Mouse (Mus musculus) forebrain, embryonic 14.5 days (tissue): ENCODE measurements around the gene Zfp746. TPM values are rescaled to one million over a fixed set of nuclear protein-coding genes. Genes with fewer than 3 reads are reported as not detected.
A peak's percentile ranks its signal among the peaks of the same experiment; 100 is the strongest.
"Not testable (repeated sequence)": the region's sequence is repeated elsewhere in the genome, so short reads cannot be mapped to it uniquely, and the experiment has no call there.

Source experiments
- ATAC-seq: fragments of 200-750 bp; cut with Nextera tagmentation; 2 replicates; pipeline ENCODE4 v1.8.0; 2017; ENCODE audit warnings: mild to moderate bottlenecking, moderate library complexity
- DNase-seq: peaks from one replicate; pipeline ENCODE4 v3.0.0-alpha.2; 2015; ENCODE audit warnings: low spot score
- H3K27ac ChIP-seq: fragments of 300-500 bp; sonication (generic); 2 replicates; pipeline ENCODE4 v1.5.1; 2014; ENCODE audit warnings: low read depth, mild to moderate bottlenecking, control low read depth, low read length, moderate library complexity
- H3K27me3 ChIP-seq: fragments of 300-500 bp; sonication (generic); replicated peaks from 2 replicates; pipeline ENCODE4 v1.6.1; 2014; ENCODE audit warnings: low read length, control low read depth, mixed read lengths; ENCODE audit not compliant: control insufficient read depth, insufficient read depth
- H3K36me3 ChIP-seq: fragments of 300-500 bp; sonication (generic); 2 replicates; pipeline ENCODE4 v1.6.1; 2014; ENCODE audit warnings: low read length, control low read depth; ENCODE audit not compliant: control insufficient read depth, insufficient read depth
- H3K4me1 ChIP-seq: fragments of 300-500 bp; sonication (generic); 2 replicates; pipeline ENCODE4 v1.6.1; 2014; ENCODE audit warnings: antibody characterized with exemption, low read length, control low read depth; ENCODE audit not compliant: control insufficient read depth, insufficient read depth
- H3K4me2 ChIP-seq: fragments of 300-500 bp; sonication (generic); 2 replicates; pipeline ENCODE4 v1.6.1; 2014; ENCODE audit warnings: mild to moderate bottlenecking, control low read depth, low read length
- H3K4me3 ChIP-seq: fragments of 300-500 bp; sonication (generic); 2 replicates; pipeline ENCODE4 v1.5.1; 2014; ENCODE audit warnings: low read depth, low read length, control low read depth
- H3K9ac ChIP-seq: fragments of 300-500 bp; sonication (generic); 2 replicates; pipeline ENCODE4 v1.6.1; 2014; ENCODE audit warnings: mild to moderate bottlenecking, low read length, control low read depth, moderate library complexity
- H3K9me3 ChIP-seq: fragments of 300-500 bp; sonication (generic); replicated peaks from 2 replicates; pipeline ENCODE4 v1.6.1; 2016; ENCODE audit warnings: low read length, control low read depth, mixed read lengths; ENCODE audit not compliant: control insufficient read depth
- WGBS: fragments of 180-500 bp; shearing (Covaris S2); extraction: QIAGEN DNeasy Blood & Tissue Kit; methylation state at CpG from one replicate; pipeline ENCODE4 v1.1.7; 2014; 5-methylcytosine and 5-hydroxymethylcytosine counted together
- polyA plus RNA-seq: library from polyadenylated mRNA; unstranded; fragments of >200 nt; fragmentation: Nextera tagmentation; extraction: Ambion mirVana; gene quantifications from 2 replicates; pipeline ENCODE4 v1.2.1, GENCODE M21; 2014

The Zfp746 gene
- polyA plus RNA-seq: 17.5 and 17.7 TPM in 2 replicates

DNA sequence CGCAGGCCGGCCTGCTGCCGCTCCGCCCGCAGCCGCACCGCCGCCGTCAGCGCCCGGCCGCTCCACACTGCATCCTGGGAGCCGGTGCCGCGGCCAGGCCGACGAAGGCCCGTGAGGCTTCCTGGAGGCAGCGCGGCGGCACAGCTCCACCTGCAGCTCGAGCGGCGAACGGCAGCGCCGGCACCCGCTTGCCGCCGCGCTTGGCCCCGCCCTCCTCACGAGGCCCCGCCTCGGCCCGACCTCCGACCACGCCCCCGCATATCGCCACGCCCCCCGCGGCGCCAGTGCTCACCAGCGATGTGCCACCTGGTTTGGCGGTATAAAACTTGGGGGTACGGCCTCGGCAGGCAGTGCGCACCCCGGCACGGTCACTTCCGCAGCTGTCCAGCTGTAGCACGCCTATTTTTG is at the start of gene Zfp746:
Zfp746 (minus strand) TSS at position 123 of the 408 bp plus-strand sequence.
- whole genome bisulfite sequencing: under 1% methylated on average over 53 of the region's 53 CpGs
- no peaks in the 10 kb centered on the region for H3K9me3 ChIP-seq
- peak within 1 kb of the TSS; percentile 79 for H3K4me3 ChIP-seq
- ATAC-seq (peak; percentile 95), DNase-seq (peak; percentile 92)
- H3K4me1 ChIP-seq: peaks cover 11% of the 10 kb centered on the region
- peaks cover 21% of the 10 kb centered on the region for H3K36me3 ChIP-seq
- no peaks in the 10 kb centered on the region for H3K27me3 ChIP-seq
- H3K27ac ChIP-seq: peak within 1 kb of the TSS; percentile 87
- peak within 1 kb of the TSS; percentile 79 for H3K4me2 ChIP-seq
- peak within 1 kb of the TSS; percentile 95 for H3K9ac ChIP-seq

DNA sequence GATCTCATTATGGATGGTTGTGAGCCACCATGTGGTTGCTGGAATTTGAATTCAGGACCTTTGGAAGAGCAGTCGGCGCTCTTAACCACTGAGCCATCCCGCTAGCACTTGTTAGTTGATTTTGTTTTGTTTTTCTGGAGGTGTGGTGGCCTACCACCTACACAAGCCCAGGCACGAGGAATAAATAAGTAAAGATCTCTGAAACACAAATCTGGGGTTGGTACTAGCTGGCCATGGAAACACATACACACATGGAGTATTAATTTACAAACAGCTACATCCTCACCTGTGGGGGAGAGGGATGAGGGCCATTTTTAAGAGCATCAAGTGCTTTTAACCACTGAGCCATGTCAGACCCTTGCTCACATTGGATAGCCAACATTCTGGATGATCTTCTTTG is 34.7 kb upstream of the Zfp746 start:
- H3K4me2 ChIP-seq, ATAC-seq, H3K27ac ChIP-seq, DNase-seq, H3K36me3 ChIP-seq, H3K9me3 ChIP-seq, H3K9ac ChIP-seq, H3K4me3 ChIP-seq, H3K27me3 ChIP-seq, H3K4me1 ChIP-seq: not testable (repeated sequence)
- 82% methylated on average over 4 of the region's 4 CpGs for WGBS

DNA sequence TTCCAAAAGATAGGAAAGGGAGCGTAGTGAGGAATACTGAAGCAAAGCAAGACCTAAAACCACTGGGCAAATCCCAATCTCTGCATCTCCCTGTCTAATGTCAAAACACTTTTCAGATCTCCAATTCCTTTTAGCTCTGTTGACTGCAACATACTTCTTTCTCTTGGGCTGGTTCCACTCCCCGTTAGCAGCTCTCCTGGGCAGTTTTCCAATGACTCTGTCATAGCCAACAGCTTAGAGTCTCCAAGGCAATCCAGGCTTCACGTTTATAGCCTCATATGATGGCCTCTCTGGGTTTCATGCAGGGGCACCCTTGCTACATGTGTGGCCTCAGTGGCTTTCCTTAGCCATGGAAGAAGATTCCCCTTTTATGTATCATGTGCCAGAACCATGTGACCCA is 29.6 kb upstream of the Zfp746 start:
- Histone ChIP-seq H3K27me3 (no peaks in the 10 kb centered on the region), H3K9me3 (no peaks in the 10 kb centered on the region), H3K27ac (no peak overlapping the region), H3K4me1 (no peaks in the 10 kb centered on the region), H3K36me3 (no peaks in the 10 kb centered on the region), H3K9ac (no peak overlapping the region), H3K4me3 (no peak overlapping the region), H3K4me2 (no peak overlapping the region)
- WGBS: 67% methylated on average over 3 of the region's 3 CpGs
- DNase-seq (peak; percentile 41), ATAC-seq (no peak)

DNA sequence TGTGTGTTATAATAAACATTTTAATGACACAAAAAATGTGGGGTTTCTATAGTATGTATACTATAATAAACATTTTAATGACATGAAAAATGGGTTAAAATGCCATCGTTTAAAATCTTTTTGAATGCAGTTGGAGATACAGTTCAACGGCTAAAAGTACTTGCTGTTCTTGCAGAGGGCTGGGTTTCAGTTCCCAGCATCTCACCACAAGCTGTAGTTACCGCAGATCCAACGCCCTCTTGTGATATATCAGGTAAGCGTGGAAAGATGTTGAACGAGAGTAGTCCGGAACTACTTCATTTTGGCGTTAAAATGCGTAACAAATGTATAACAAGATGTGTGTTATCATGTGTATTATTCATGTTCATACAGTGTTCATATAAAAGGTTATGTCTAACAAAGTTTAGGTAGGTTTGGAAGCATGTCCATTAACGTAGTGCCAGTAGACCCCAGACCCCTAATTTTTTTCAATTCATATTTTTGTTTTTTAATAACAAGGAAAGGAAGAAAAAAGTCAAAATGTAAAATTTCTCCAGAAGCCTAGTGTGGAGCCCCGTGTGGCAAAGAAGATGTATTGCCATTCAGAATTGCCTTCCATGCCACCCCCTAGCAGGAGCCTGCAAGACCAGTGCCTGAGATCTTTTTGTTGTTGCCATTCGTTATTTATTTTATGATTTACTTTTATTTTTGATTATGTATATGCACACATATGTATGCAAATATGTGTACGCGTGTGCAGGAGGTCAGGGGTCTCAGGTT is 743 bp upstream of the Zfp746 start:
- no peak for ATAC-seq
- H3K27ac ChIP-seq: no peak overlapping the region
- no peaks in the 10 kb centered on the region for H3K9me3 ChIP-seq
- no peaks in the 10 kb centered on the region for H3K27me3 ChIP-seq
- WGBS: 43% methylated on average over 14 of the region's 14 CpGs
- peak overlapping the region; percentile 79 for H3K4me2 ChIP-seq
- H3K9ac ChIP-seq: no peak overlapping the region
- peak overlapping the region; percentile 79 for H3K4me3 ChIP-seq
- H3K4me1 ChIP-seq: peaks cover 11% of the 10 kb centered on the region
- H3K36me3 ChIP-seq: peaks cover 15% of the 10 kb centered on the region
- peak; percentile 17 for DNase-seq

DNA sequence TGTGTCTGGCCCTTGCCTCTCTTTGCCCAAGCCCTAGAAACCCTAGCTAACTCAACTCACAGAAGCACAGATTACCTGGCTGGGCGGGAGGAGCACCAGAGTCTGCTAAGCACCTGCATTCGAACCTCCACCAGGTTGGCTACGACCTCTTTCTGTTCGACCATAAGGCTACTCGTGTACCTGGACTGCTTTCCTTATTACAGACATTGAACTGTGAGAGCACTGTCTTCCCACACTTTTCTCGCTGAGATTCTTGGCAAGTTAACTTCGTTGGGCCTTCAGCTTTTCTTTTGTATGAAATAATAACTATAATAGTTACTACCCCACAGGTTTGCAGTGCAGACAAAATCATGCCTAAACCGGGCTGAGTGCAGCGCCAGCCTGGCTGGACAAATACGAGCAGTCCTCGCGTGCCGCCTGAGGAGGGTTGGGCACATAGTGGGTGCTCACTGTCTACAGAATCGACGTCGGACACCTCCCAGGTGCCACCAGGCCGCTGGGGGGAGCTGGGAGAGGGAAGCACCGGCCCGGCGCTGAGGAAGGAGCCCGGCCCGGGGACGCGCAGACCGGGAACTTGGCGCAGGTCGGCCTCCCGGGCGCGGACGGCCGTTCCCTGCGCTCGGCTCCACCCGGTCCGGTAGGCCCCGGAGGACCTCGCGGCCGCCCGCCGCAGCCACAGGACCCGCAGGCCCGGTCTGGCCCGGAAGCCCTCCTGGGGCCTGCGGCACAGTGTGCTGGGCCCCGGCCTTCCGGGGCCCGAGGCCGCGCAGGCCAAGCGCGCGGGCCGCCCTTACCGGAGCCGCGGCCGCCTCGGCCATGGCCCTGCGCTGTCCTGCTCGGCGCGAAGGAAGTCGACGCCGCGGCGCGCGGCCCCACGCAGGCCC is 630 bp downstream of the Zfp746 start:
- Histone ChIP-seq H3K4me1 (peaks cover 11% of the 10 kb centered on the region), H3K9ac (peak overlapping the region; percentile 95), H3K4me3 (peak overlapping the region; percentile 79), H3K4me2 (peak overlapping the region; percentile 79), H3K36me3 (peaks cover 28% of the 10 kb centered on the region), H3K27ac (peak overlapping the region; percentile 87), H3K9me3 (no peaks in the 10 kb centered on the region), H3K27me3 (no peaks in the 10 kb centered on the region)
- DNase-seq: peak; percentile 60
- WGBS: 2% methylated on average over 71 of the region's 72 CpGs
- peak; percentile 88 for ATAC-seq

DNA sequence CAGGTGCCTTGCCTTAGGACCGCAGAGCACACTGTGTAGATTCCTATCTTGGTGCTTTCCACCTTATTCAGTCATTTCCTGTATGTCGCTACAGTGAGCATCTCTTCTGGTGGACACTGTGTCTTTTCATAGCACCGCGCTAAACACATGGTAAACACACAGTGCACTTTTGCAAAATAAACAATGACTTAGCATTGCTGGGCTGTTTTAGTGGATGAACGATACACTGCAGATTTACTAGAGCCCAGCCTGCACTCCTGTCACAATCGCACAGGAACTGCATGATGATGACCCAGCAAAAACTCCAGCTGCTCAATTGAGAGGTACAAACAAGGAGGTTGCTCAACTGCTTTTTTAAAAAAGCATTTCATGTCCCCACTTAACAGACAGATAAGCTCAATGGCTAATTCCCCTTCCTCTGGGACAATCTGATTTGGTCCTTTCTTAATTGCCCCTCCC is 2.6 kb downstream of the Zfp746 start:
- no peak for ATAC-seq

DNA sequence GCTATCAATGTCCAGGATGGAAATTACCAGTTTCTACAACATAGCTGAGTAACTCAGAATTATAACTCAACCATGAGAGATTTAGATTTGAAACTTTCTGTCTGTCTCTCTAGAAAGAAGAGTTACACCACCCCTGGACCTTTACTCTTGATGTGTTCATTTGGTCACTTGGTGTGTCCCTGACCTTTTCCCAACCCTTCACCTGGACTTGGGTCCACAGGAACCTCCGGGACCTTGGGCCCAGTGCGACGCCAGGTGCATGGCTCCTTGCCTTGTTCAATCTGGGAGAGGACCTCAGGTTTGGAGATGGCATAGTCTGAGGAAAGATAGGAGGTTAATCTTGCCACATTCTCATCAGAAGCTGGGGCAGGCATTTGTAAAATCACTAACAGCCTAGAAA is 4.4 kb downstream of the Zfp746 start:
- H3K27me3 ChIP-seq: no peaks in the 10 kb centered on the region
- no peak for ATAC-seq
- peaks cover 64% of the 10 kb centered on the region for H3K36me3 ChIP-seq

More for the DNA sequence above, 2.6 kb downstream of the Zfp746 start:
- Histone ChIP-seq H3K4me1 (peaks cover 11% of the 10 kb centered on the region), H3K9me3 (no peaks in the 10 kb centered on the region), H3K27me3 (no peaks in the 10 kb centered on the region), H3K36me3 (peaks cover 46% of the 10 kb centered on the region), H3K4me2 (no peak overlapping the region), H3K9ac (no peak overlapping the region), H3K27ac (no peak overlapping the region), H3K4me3 (no peak overlapping the region)
- no peak for DNase-seq
- WGBS: 92% methylated on average over 6 of the region's 6 CpGs

DNA sequence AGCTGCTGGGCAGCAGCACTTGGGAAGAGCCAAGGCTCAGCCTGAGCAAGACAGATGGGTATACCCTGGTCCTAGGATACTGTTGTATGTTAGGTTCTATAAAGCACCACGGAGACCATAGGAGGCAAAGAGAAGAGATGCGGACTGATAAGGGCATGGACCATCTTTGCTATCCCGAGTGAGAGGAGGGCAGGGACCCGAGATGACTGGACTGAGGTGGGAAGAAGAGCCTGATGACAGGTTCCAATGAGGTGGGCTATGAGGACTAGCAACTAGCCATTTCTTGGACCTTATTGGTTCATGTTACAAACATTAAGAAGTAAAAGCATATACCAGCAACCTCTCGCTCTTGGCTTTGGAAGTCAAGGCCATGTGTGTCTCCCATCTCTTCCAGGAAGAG is 5.4 kb downstream of the Zfp746 start:
- no peaks in the 10 kb centered on the region for H3K9me3 ChIP-seq
- H3K27ac ChIP-seq: no peak overlapping the region
- H3K9ac ChIP-seq: no peak overlapping the region
- peaks cover 72% of the 10 kb centered on the region for H3K36me3 ChIP-seq
- no peak for DNase-seq
- H3K4me1 ChIP-seq: peaks cover 11% of the 10 kb centered on the region
- no peak overlapping the region for H3K4me3 ChIP-seq
- ATAC-seq: no peak
- H3K4me2 ChIP-seq: no peak overlapping the region
- H3K27me3 ChIP-seq: no peaks in the 10 kb centered on the region
- WGBS: 96% methylated on average over 5 of the region's 5 CpGs

More for the DNA sequence above, 4.4 kb downstream of the Zfp746 start:
- no peak overlapping the region for H3K4me3 ChIP-seq
- H3K9me3 ChIP-seq: no peaks in the 10 kb centered on the region
- H3K4me2 ChIP-seq: no peak overlapping the region
- WGBS: 97% methylated on average over 3 of the region's 3 CpGs
- no peak overlapping the region for H3K9ac ChIP-seq
- no peak for DNase-seq
- H3K4me1 ChIP-seq: peaks cover 11% of the 10 kb centered on the region
- H3K27ac ChIP-seq: no peak overlapping the region
